Mouse (Mus musculus) stomach, embryonic 15.5 days (tissue): ENCODE measurements at regions not wholly inside any gene's neighbourhood (a gene's known extent, or its start where the extent isn't known, plus 50 kb on each side); places are given as distances from the start of the nearest gene placed in this dataset.
A peak's percentile ranks its signal among the peaks of the same experiment; 100 is the strongest.

Experiments
- ATAC-seq: fragments of 200-750 bp; cut with Nextera tagmentation; 2 replicates; pipeline ENCODE4 v1.8.0; 2017; ENCODE audit warnings: low read depth, moderate number of reproducible peaks, moderate TSS enrichment; ENCODE audit not compliant: insufficient read depth, low FRiP score
- H3K27ac ChIP-seq: fragments of 300-500 bp; sonication (generic); 2 replicates; pipeline ENCODE4 v1.5.1; 2015; ENCODE audit warnings: mild to moderate bottlenecking, inconsistent platforms
- H3K27me3 ChIP-seq: fragments of 300-500 bp; sonication (generic); replicated peaks from 2 replicates; pipeline ENCODE4 v1.6.1; 2015; ENCODE audit warnings: inconsistent platforms
- H3K36me3 ChIP-seq: fragments of 300-500 bp; sonication (generic); 2 replicates; pipeline ENCODE4 v1.6.1; 2015; ENCODE audit warnings: inconsistent platforms
- H3K4me1 ChIP-seq: fragments of 300-500 bp; sonication (generic); 2 replicates; pipeline ENCODE4 v1.6.1; 2015; ENCODE audit warnings: inconsistent platforms
- H3K4me2 ChIP-seq: fragments of 300-500 bp; sonication (generic); 2 replicates; pipeline ENCODE4 v1.6.1; 2015; ENCODE audit warnings: mild to moderate bottlenecking, inconsistent platforms
- H3K4me3 ChIP-seq: fragments of 300-500 bp; sonication (generic); replicated peaks from 2 replicates; pipeline ENCODE4 v1.5.1; 2015; ENCODE audit warnings: inconsistent platforms
- H3K9ac ChIP-seq: fragments of 300-500 bp; sonication (generic); 2 replicates; pipeline ENCODE4 v1.6.1; 2015; ENCODE audit warnings: inconsistent platforms
- H3K9me3 ChIP-seq: fragments of 300-500 bp; sonication (generic); 2 replicates; pipeline ENCODE4 v1.6.1; 2016; ENCODE audit warnings: inconsistent platforms
- WGBS: fragments of 180-500 bp; shearing (Covaris S2); methylation state at CpG from one replicate; pipeline ENCODE4 v1.1.7; 2015; 5-methylcytosine and 5-hydroxymethylcytosine counted together

GRCm38 (mm10) chr6:102913776-102914175, 340.9 kb upstream of the Cntn3 start:
- Histone ChIP-seq H3K4me3 (no peak overlapping the region), H3K4me2 (no peak overlapping the region), H3K4me1 (no peaks in the 10 kb centered on the region), H3K27ac (no peak overlapping the region), H3K36me3 (no peaks in the 10 kb centered on the region), H3K27me3 (no peaks in the 10 kb centered on the region), H3K9ac (no peak overlapping the region), H3K9me3 (no peaks in the 10 kb centered on the region)
- WGBS = 54% methylated on average over 2 of the region's 2 CpGs
- ATAC-seq = no peak

- H3K4me3 ChIP-seq = no peak overlapping the region
- H3K27ac ChIP-seq = no peak overlapping the region
- H3K36me3 ChIP-seq = no peaks in the 10 kb centered on the region
- 55% methylated on average over 5 of the region's 5 CpGs for WGBS
- no peaks in the 10 kb centered on the region for H3K9me3 ChIP-seq
- H3K4me2 ChIP-seq = no peak overlapping the region
- H3K9ac ChIP-seq = no peak overlapping the region
- no peak for ATAC-seq
- no peaks in the 10 kb centered on the region for H3K4me1 ChIP-seq
- H3K27me3 ChIP-seq = no peaks in the 10 kb centered on the region
Measured at GRCm38 (mm10) chr6:102903960-102904359, 331.1 kb upstream of the Cntn3 start.

GRCm38 (mm10) chr6:102900407-102901110, 327.7 kb upstream of the Cntn3 start:
- peak; percentile 89 for ATAC-seq
- Histone ChIP-seq H3K4me3 (no peak overlapping the region), H3K4me2 (no peak overlapping the region), H3K9me3 (no peaks in the 10 kb centered on the region), H3K27me3 (no peaks in the 10 kb centered on the region), H3K36me3 (no peaks in the 10 kb centered on the region), H3K27ac (no peak overlapping the region), H3K9ac (no peak overlapping the region), H3K4me1 (no peaks in the 10 kb centered on the region)
- 53% methylated on average over 1 of the region's 1 CpGs for WGBS

GRCm38 (mm10) chr6:102868404-102868803, 295.5 kb upstream of the Cntn3 start:
- no peak for ATAC-seq
- no peaks in the 10 kb centered on the region for H3K36me3 ChIP-seq
- no peak overlapping the region for H3K4me3 ChIP-seq
- H3K27me3 ChIP-seq = no peaks in the 10 kb centered on the region
- H3K9me3 ChIP-seq = no peaks in the 10 kb centered on the region
- H3K4me1 ChIP-seq = no peaks in the 10 kb centered on the region
- H3K4me2 ChIP-seq = no peak overlapping the region
- H3K9ac ChIP-seq = no peak overlapping the region
- WGBS = 52% methylated on average over 1 of the region's 1 CpGs
- no peak overlapping the region for H3K27ac ChIP-seq

- 32% methylated on average over 1 of the region's 1 CpGs for WGBS
- H3K36me3 ChIP-seq = no peaks in the 10 kb centered on the region
- H3K27ac ChIP-seq = no peak overlapping the region
- no peak for ATAC-seq
- no peaks in the 10 kb centered on the region for H3K9me3 ChIP-seq
- no peaks in the 10 kb centered on the region for H3K4me1 ChIP-seq
- H3K4me2 ChIP-seq = no peak overlapping the region
- no peak overlapping the region for H3K4me3 ChIP-seq
- H3K27me3 ChIP-seq = no peaks in the 10 kb centered on the region
- no peak overlapping the region for H3K9ac ChIP-seq
Measured at GRCm38 (mm10) chr6:102844507-102844906, 271.6 kb upstream of the Cntn3 start.

GRCm38 (mm10) chr6:102833151-102833550, 260.2 kb upstream of the Cntn3 start:
- 36% methylated on average over 2 of the region's 2 CpGs for WGBS
- H3K9me3 ChIP-seq = no peaks in the 10 kb centered on the region

More at GRCm38 (mm10) chr6:102833151-102833550, 260.2 kb upstream of the Cntn3 start:
- Histone ChIP-seq H3K4me3 (no peak overlapping the region), H3K9ac (no peak overlapping the region), H3K36me3 (no peaks in the 10 kb centered on the region), H3K27me3 (no peaks in the 10 kb centered on the region), H3K27ac (no peak overlapping the region), H3K4me2 (no peak overlapping the region), H3K4me1 (no peaks in the 10 kb centered on the region)
- no peak for ATAC-seq
